Mouse (Mus musculus) neutrophil, adult 59 days (primary cell): Measurements from ENCODE around the gene Yars2. TPM values are rescaled to one million over a fixed set of nuclear protein-coding genes. Genes with fewer than 3 reads are reported as not detected.

ENCODE experiments used
- total RNA-seq, 2 experiments: library from RNA; stranded (reverse); gene quantifications; 1 replicate in 1 of 2; 2 replicates in 1 of 2; pipeline ENCODE4 v1.2.4; 2023

Yars2 gene
- total RNA-seq: 10 to 100 TPM; 11.0 to 12.4 TPM

DNA sequence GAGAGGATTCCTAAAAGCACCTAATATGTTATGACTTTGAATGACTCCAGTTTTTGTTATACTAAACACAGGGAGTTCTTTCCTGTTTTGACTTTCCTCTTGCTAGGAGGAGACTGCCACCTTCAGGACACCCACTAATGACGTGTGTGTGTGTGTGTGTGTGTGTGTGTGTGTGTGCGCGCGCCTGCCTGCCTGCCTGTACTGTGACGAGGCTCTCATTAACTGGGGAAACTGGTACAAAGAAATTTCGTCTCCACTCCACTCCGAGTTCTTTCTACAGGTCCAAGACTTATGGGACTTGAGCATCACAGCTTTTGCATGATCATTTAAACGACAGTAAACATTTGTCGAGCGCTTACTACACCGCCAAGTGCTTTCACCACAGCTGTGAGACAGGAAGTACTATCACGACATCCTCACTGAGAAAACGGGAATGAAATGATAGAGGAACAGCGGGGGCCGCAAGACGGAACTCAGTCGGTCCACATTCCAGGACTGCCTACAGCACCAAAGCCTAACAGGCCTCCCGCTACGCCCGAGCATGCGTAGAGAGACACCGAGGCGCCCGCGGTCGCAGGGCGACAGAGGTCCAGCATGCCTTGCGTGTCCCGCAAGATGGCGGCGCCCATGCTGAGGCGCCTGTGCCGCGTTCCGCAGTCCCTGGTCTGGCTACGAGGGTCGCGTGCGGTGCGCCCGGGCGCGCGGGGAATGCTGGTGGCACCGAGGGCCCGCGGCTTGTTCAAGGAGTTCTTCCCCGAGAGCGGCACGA is at the start of gene Yars2:
Yars2 (plus strand) TSS at position 597 of the 769 bp plus-strand sequence.

DNA sequence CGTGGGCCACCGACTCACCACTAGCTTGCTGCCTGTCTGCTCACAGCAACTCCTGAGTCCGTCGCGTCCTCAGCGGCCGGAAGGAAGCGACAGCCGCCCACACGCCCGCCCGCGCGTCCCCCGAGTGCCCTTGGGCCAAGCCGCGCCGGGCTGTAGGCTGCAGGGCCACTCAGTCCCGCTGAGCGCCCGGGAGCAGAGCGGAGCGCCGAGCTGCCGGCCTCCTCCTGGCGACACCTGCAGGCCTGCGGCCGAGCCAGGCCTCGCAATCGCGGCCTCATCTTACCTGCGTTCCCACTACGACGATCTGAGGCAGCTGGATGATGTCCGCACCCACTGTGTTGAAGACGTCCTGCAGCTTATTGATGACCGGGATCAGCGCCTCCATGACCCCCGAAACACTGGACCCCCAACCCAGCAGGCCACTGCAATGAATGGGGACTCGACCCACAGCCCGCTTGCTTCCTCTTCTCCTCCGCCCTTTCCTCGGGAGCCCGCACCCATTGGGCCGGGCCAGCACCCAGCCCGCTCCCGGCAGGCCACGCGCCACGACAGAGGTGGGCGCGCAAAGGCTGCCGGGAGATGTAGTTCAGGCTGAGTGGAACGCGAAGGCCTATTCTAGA is 55.8 kb downstream of the Yars2 start, which contains the start of gene Dnm1l:
Dnm1l (minus strand) TSS at position 479 of the 620 bp plus-strand sequence.

Other genes starting within 250 kb of the Yars2 start
- not detected for gene Pkp2, start 89.6 kb upstream of the Yars2 start, total RNA-seq
- gene Dnm1l, start 56.0 kb downstream of the Yars2 start, total RNA-seq: 10 to 100 TPM; 23.7 to 29.4 TPM